Mouse (Mus musculus): ENCODE measurements around the gene Iqcg. TPM values are rescaled to one million over a fixed set of nuclear protein-coding genes. Genes with fewer than 3 reads are reported as not detected.

Gene Iqcg
- polyA plus RNA-seq (2012; rRNA removed) (0.15 and 0.42 TPM in 2 replicates), polyA plus RNA-seq (2014; fragmentation: Nextera tagmentation; extraction: Ambion mirVana) (0.72 and 0.91 TPM in 2 replicates)

DNA sequence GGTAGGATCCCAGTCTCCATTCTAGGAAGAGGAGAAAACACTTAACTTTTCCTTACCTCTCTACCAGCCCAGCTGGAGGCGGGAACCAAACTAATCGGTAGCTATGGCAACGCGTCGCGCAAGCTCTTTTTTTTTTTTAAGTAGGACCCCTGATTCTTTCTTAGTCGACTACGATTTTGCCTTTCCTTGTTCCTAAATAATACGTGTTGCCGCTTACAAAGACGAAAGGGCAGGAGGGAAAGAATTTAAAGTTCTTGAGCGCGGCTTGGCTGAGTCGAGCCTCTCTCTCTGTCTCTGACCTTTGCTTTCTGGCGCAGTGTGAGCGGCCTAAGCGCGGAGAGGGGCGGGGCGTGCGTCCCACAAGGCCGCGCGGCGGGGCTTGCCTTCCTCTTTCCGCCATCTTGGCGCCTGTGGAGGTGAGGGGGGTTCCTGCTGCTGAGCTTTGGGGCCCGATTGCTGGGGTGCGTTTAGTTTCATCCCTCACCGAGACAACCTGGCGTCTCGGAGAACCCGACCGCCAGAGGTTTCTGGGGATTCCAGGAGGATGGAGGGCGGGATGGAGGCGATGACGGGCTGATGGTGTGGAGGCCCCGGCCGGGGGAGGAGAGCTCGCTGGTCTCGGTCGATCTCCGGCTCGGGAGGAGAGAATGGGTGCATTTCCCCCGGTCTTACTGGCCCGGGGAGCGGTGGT is at the start of gene Iqcg, which contains the start of gene Rpl35a:
Gene Iqcg, minus strand, starts transcription at position 124 of the 691 bp plus-strand sequence.
Gene Rpl35a, plus strand, starts transcription at position 359 of the 691 bp plus-strand sequence.
- H3K4me2 ChIP-seq (ENCODE audit: low read depth) = peak within 1 kb of the TSS; percentile 88
- no peaks in the 10 kb centered on the region for H3K27me3 ChIP-seq (ENCODE audit: control insufficient read depth, insufficient read depth, low read length)
- peaks cover 5 to 16% of the 10 kb centered on the region in 2 experiments for H3K4me1 ChIP-seq (replicated peaks; ENCODE audit: control insufficient read depth in 2 of 2, insufficient read depth in 2 of 2, low read length in 1 of 2)
- no peaks in the 10 kb centered on the region for H3K9me3 ChIP-seq (ENCODE audit: control insufficient read depth, low read length)
- under 1% methylated on average over 47 of the region's 47 CpGs for WGBS (ENCODE audit: insufficient replicate concordance)
- peak within 1 kb of the TSS; percentile 73 for H3K27ac ChIP-seq
- H3K4me3 ChIP-seq (ENCODE audit: insufficient read depth in 1 of 2, low read depth in 2 of 2, low read length in 2 of 2) = peak within 1 kb of the TSS; percentile 82 to 94
- H3K36me3 ChIP-seq (replicated peaks; ENCODE audit: control insufficient read depth, insufficient read depth, low read depth) = peaks cover 30% of the 10 kb centered on the region
- H3K9ac ChIP-seq (replicated peaks) = peak within 1 kb of the TSS; percentile 96
- DNase-seq (ENCODE audit: low read depth in 3 of 3, low spot score in 3 of 3) (peak; percentile 74 to 82 (median 75)), ATAC-seq (ENCODE audit: insufficient read depth) (peak; percentile 88)
- TF ChIP-seq CTCF (IDR thresholded peaks at IDR 0.05; ENCODE audit: low read depth) (no peak), EP300 (IDR thresholded peaks at IDR 0.05; ENCODE audit: low read depth) (peak; percentile 43)

DNA sequence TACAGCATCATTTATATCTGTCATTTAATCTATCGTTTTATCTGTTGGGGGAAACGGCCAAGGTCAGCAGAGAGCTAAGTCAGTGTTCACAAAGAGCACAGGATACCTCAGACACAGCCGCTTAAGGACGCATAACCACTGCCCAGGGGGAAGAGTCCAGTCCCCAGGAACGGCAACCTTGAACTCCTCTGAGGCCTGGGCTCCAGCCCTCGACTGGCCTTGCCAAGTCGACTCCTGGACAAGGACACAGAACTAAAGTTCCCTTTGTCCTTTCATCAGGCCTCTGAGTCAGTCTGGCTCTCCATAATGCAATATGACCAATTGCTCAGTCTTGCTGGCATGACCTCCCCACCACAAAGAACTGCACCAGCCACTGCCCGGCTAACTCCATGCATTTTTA is 29.6 kb upstream of the Iqcg start:
- no peak for ATAC-seq (ENCODE audit: insufficient read depth)
- no peaks in the 10 kb centered on the region for H3K9me3 ChIP-seq (ENCODE audit: control insufficient read depth, low read length)
- H3K4me3 ChIP-seq (ENCODE audit: insufficient read depth in 1 of 2, low read depth in 2 of 2, low read length in 2 of 2) = no peak overlapping the region
- WGBS (ENCODE audit: insufficient replicate concordance) = 62% methylated on average over 8 of the region's 8 CpGs
- no peak overlapping the region for H3K4me2 ChIP-seq (ENCODE audit: low read depth)
- H3K36me3 ChIP-seq (replicated peaks; ENCODE audit: control insufficient read depth, insufficient read depth, low read depth) = no peaks in the 10 kb centered on the region
- no peaks in the 10 kb centered on the region for H3K27me3 ChIP-seq (ENCODE audit: control insufficient read depth, insufficient read depth, low read length)
- TF ChIP-seq EP300 (IDR thresholded peaks at IDR 0.05; ENCODE audit: low read depth) (no peak), CTCF (IDR thresholded peaks at IDR 0.05; ENCODE audit: low read depth) (no peak)
- no peak for DNase-seq (ENCODE audit: low read depth in 3 of 3, low spot score in 3 of 3)
- H3K9ac ChIP-seq (replicated peaks) = no peak overlapping the region
- no peak overlapping the region for H3K27ac ChIP-seq
- no peaks in the 10 kb centered on the region for H3K4me1 ChIP-seq (replicated peaks; ENCODE audit: control insufficient read depth in 2 of 2, insufficient read depth in 2 of 2, low read length in 1 of 2)

DNA sequence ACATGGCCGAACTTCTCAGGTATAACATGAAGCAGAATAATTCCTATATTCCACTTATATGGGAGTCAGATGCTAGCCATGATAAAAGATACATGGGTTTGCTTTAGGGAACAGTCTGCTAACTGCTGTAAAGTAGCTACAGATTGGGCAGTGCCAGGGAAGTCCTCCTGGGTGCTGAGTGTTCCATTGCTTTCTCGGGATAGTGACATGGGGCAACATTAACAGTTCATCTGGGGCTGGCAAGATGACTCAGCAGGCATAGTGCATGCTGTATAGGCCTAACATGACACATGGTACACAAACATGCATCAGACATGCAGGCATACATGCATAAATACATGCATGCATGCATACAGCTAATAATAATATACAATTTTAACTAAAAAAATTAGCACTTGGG is 28.0 kb upstream of the Iqcg start:
- H3K9me3 ChIP-seq (ENCODE audit: control insufficient read depth, low read length) = no peaks in the 10 kb centered on the region
- H3K27ac ChIP-seq = no peak overlapping the region
- no peaks in the 10 kb centered on the region for H3K27me3 ChIP-seq (ENCODE audit: control insufficient read depth, insufficient read depth, low read length)
- DNase-seq (ENCODE audit: low read depth in 3 of 3, low spot score in 3 of 3) = no peak
- no peak for ATAC-seq (ENCODE audit: insufficient read depth)
- TF ChIP-seq EP300 (IDR thresholded peaks at IDR 0.05; ENCODE audit: low read depth) = no peak
- TF ChIP-seq CTCF (IDR thresholded peaks at IDR 0.05; ENCODE audit: low read depth) = no peak
- H3K9ac ChIP-seq (replicated peaks) = no peak overlapping the region
- no peaks in the 10 kb centered on the region for H3K4me1 ChIP-seq (replicated peaks; ENCODE audit: control insufficient read depth in 2 of 2, insufficient read depth in 2 of 2, low read length in 1 of 2)
- H3K4me2 ChIP-seq (ENCODE audit: low read depth) = no peak overlapping the region
- H3K36me3 ChIP-seq (replicated peaks; ENCODE audit: control insufficient read depth, insufficient read depth, low read depth) = no peaks in the 10 kb centered on the region
- H3K4me3 ChIP-seq (ENCODE audit: insufficient read depth in 1 of 2, low read depth in 2 of 2, low read length in 2 of 2) = no peak overlapping the region
- 72% methylated on average over 2 of the region's 2 CpGs for WGBS (ENCODE audit: insufficient replicate concordance)

DNA sequence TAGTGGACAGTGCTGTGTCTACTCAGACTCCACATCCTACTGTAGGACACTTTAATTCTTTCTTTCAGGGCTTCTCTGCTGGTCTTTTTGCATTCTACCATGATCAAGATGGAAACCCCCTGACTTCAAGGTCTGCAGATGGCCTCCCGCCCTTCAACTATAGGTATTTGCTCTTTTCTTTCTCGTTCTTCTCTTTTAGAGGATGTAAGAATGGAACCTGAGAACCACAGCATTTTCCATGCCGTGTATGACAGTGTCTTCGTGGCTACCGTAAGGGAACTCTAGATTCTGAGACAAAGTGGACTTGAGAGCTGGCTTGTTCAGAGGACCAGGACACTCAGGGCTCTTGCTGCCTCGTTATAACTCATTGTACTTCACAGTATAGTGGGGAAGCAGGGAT is 26.9 kb upstream of the Iqcg start:
- Histone ChIP-seq H3K9ac (replicated peaks) (no peak overlapping the region), H3K4me1 (replicated peaks; ENCODE audit: control insufficient read depth in 2 of 2, insufficient read depth in 2 of 2, low read length in 1 of 2) (no peaks in the 10 kb centered on the region), H3K4me3 (ENCODE audit: insufficient read depth in 1 of 2, low read depth in 2 of 2, low read length in 2 of 2) (no peak overlapping the region), H3K9me3 (ENCODE audit: control insufficient read depth, low read length) (no peaks in the 10 kb centered on the region), H3K4me2 (ENCODE audit: low read depth) (no peak overlapping the region), H3K27me3 (ENCODE audit: control insufficient read depth, insufficient read depth, low read length) (no peaks in the 10 kb centered on the region), H3K27ac (no peak overlapping the region), H3K36me3 (replicated peaks; ENCODE audit: control insufficient read depth, insufficient read depth, low read depth) (no peaks in the 10 kb centered on the region)
- 70% methylated on average over 6 of the region's 6 CpGs for WGBS (ENCODE audit: insufficient replicate concordance)
- no peak for DNase-seq (ENCODE audit: low read depth in 3 of 3, low spot score in 3 of 3)
- TF ChIP-seq EP300 (IDR thresholded peaks at IDR 0.05; ENCODE audit: low read depth) = no peak
- TF ChIP-seq CTCF (IDR thresholded peaks at IDR 0.05; ENCODE audit: low read depth) = no peak
- no peak for ATAC-seq (ENCODE audit: insufficient read depth)

DNA sequence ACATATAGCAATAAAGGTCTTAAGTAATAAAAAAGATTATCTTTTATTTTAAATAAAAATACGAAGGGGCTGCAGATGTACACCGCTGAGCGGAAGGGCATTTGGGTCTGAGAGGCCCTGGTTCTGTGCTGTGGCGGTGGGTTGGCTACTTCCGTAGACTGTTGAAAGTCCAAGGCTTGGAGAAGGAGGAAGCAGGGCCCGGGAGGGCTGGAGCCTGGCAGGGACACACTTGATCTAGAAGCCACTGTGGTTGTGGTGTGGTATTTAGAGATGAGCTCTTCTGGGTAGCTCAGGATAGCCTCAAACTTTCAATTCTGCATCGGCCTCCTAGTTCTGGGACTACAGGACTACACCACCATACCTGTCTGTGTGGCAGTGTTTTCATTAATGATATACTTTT is 24.0 kb upstream of the Iqcg start:
- WGBS (ENCODE audit: insufficient replicate concordance) = 77% methylated on average over 7 of the region's 7 CpGs
- Histone ChIP-seq H3K4me2 (ENCODE audit: low read depth) (no peak overlapping the region), H3K27me3 (ENCODE audit: control insufficient read depth, insufficient read depth, low read length) (no peaks in the 10 kb centered on the region), H3K4me1 (replicated peaks; ENCODE audit: control insufficient read depth in 2 of 2, insufficient read depth in 2 of 2, low read length in 1 of 2) (peaks cover 0 to under 1% of the 10 kb centered on the region in 2 experiments; a peak in 1 of 4 replicates), H3K27ac (no peak overlapping the region), H3K4me3 (ENCODE audit: insufficient read depth in 1 of 2, low read depth in 2 of 2, low read length in 2 of 2) (no peak overlapping the region), H3K9ac (replicated peaks) (no peak overlapping the region), H3K36me3 (replicated peaks; ENCODE audit: control insufficient read depth, insufficient read depth, low read depth) (no peaks in the 10 kb centered on the region), H3K9me3 (ENCODE audit: control insufficient read depth, low read length) (no peaks in the 10 kb centered on the region)
- TF ChIP-seq EP300 (IDR thresholded peaks at IDR 0.05; ENCODE audit: low read depth) (no peak), CTCF (IDR thresholded peaks at IDR 0.05; ENCODE audit: low read depth) (no peak)
- ATAC-seq (ENCODE audit: insufficient read depth) (no peak), DNase-seq (ENCODE audit: low read depth in 3 of 3, low spot score in 3 of 3) (no peak)
